Mouse (Mus musculus) adrenal gland, adult 18-20 months (tissue): ENCODE measurements around the gene Wnt10a. TPM values are rescaled to one million over a fixed set of nuclear protein-coding genes. Genes with fewer than 3 reads are reported as not detected.
A peak's percentile ranks its signal among the peaks of the same experiment; 100 is the strongest.
"Not testable (repeated sequence)": the region's sequence is repeated elsewhere in the genome, so short reads cannot be mapped to it uniquely, and the experiment has no call there.

Experiments used
- DNase-seq, 2 experiments: peaks; one replicate each; pipeline ENCODE4 v3.0.0; 2021 to 2022; ENCODE audit warnings: low spot score in 2 of 2
- total RNA-seq, 2 experiments: library from RNA; stranded (reverse); gene quantifications; 1 replicate in 1 of 2; 2 replicates in 1 of 2; pipeline ENCODE4 v1.2.3; 2021

Wnt10a gene
- total RNA-seq, 2 experiments from 2014 or later: 0.20 to 1.7 TPM

DNA sequence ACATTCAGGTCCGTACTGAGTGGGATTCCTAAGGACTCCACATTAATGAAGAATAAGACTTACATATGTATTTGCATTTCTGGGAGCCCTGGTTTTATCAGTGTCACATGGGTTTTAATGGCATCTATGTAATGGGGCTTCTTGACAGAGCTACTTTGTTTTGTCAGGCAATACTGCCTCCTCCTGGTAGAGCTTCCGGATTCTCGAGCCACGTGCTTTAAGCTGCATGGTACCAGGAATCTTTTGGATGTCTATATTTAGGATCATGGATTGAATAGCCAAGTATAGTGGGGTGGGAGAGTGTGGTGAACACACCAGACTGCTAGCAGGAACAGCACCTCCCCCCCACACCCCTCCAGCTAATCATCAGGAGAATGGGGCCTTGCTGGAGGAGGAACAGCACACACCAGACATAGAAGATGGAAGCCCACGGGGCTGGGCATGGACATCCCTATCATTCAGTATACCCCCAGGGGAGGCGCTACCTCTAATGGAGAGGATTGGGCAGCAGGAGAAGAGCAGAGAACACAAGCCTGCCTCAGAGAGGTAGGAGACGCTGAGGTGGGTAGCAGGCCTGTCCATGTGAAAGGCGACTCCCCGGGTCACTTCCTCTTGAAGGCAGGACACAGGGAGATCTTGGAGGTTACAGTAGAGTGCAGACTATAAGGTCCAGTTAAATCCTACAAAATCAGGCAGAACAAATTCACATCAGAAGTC lies 23.8 kb downstream of the Wnt10a start:
- no peak for DNase-seq

DNA sequence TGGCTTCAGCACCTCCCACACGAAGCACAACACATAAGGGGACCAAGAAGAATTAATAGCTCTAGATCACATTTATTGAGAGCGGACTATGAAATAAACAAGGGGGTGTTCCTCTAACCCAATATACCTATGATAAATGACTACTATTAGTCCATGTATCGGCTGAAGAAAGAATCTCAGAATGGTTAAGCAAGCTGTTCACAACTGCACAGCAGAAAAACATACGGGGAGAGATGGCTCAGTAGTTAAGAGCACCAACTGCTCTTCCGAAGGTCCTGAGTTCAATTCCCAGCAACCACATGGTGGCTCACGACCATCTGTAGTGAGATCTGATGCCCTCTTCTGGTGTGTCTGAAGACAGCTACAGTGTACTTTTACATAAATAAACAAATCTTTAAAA lies 24.6 kb downstream of the Wnt10a start:
- DNase-seq: not testable (repeated sequence)

DNA sequence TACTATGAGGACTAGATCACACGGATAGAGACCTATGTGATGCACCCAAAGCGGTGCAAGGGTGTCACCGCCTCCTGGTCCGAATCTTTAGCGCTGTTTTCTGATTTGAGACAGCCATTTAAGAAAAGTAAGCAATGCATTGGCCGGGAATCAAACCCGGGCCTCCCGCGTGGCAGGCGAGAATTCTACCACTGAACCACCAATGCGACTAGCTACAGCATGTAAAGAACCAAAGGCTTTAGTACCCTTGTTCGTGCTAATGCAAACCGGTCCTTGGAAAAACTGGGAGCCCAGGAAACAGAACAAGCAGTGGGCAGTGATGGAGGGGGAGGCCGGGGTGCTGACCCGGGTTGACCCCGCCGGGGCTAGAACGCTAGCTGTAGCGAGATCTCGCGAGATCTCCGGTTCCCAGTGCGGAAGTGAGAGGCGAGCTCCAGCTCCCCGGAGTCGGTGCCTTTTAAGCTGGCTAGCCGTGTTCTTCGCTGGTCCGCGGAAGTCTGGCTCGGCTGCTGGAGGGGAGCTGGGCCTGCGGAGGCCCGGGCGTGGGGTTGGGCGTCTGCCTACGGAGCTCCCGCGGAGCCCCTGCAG lies 25.4 kb downstream of the Wnt10a start:
- DNase-seq: peak; percentile 86 to 87

DNA sequence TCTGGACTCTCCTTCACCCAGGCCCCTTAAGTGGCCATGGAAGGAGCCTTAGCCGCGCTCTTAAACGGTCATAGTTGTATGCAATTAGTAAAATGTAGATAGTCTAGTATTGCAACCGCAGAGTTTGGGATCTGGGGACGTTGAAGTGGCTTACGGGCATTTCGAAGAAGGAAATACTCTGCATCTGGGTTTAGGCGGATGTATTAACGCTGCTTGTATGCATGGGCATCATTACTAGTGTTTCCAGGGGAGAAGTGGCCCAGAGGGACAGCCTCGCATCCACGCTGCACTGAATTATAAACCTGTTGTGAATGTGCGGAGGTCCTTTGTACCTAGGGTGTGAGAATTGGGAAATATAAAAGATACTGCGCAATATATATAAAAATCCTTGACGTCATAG lies 25.9 kb downstream of the Wnt10a start:
- no peak for DNase-seq

DNA sequence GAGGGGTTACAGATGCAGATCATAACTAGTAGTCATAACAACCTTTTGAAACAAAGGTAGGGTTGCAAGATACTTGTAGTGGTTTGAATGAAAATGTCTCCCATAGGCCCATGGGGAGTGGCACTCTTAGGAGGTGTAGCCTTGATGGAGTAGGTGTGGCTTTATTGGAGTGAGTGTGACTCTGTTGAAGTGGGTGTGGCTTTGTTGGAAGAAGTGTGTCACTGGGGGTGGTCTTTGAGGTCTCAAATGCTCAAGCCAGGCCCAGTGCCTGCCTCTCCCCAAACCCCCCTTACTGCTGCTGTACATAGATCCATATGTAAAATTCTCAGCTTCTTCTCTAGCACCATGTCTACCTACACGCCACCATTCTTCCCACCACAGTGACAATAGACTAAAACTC lies 27.2 kb downstream of the Wnt10a start:
- no peak for DNase-seq

DNA sequence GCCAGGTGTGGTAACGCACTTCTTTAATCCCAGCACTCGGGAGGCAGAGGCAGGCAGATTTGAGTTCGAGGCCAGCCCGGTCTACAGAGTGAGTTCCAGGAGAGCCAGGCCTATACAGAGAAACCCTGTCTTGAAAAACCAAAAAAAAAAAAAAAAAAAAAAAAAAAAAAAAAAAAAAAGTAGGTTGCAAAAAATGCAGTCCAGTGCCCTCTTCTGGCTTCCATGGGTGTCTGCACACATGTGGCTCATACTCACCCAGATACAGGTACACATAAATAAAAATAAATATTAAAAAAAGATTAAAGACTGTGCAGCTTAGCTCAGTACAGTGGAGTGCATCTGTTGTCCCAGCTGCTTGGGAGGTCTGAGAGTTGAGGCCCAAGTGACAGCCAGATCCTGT lies 32.3 kb downstream of the Wnt10a start:
- DNase-seq: not testable (repeated sequence)

DNA sequence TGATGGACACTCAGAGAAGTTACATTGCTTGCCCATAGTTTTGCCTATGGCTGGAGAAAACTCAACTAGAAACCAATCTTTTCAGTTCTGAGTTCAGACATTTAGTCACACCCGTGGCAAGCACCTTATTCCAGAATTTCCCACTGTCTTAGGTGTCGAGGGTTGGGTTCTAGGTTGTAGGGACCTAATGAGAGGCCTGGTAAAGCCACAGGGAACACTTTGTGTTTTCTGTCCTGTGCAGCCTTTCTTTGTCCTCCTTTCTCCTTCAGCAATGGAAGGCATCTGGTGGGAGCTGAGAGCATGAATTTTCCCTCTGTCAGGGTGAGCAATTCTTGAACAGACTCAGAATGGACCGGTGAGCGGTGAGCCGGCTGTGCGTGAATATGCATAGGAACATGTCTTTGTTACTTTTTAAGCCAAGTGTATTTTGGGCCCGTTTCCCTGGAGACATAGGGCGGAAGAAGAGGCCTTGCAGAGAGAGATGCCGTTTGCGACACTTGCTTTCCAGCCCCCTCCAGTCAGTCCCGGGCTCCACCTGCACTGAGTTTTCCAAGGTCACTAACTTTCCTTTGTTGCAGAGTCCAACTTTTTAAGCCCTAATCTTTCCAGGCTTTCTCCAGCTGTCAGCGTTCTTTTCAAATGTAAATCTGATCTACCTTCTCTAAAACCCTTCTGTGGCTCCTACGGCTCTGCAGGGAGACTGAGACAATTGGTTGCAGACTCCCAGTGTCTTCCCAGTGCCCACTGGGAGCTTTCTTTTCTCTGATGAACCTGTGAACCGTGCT lies 33.4 kb downstream of the Wnt10a start:
- no peak for DNase-seq

DNA sequence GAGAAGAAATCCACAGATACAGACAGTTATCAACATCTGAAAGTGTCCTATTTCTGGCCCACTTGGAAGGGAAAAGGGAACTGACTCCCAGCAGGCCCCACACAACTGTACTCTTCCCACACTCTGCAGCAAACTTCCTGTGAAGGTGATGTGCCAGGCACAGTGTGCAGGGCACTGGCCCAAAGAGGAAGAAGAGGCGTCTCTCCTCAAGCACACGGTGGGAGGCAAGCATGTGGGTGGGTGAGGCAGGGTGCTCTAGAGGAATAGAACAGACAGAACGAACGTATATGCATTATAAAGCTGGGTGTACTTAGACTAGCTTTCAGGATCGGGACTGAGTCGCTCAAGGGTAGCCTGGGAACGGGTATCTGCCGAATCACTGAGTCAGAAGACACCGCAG lies 38.7 kb downstream of the Wnt10a start:
- DNase-seq: no peak

DNA sequence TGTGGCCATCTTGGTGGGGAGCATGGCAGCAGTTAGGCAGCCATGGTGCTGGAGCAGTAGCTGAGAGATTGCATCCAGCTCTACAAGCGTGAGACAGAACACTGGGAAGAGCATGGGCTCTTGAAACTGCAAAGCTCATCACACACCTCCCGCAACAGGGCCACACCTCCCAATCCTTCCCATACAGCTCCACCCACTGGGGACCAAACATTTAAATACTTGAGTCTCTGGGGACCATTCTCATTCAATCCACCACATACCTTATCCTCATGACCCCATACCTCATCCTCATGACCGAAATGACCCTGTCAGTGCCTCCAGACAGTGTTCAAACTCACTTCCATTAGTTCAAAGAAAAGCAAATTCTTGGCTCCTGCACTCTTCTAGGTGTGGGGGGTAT lies 41.9 kb downstream of the Wnt10a start:
- DNase-seq: no peak

DNA sequence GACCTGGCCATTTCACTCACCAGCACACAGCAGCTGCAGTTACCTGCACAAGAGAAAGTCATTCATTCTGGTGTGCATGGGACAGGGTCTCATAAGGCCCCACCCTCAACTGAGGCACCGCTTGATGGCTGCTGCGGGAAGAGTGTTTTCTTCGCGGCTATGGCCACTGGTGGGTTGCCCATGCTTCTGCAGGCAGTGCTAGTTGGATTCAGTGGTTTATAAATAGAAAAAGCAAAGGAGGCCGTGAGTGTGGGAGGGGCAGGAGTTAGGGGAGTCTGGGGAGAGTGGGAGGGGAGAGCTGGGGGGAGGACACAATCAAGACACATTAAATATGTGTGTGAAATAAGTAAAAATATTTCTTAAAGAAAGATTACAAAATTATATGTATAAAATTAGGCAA lies 51.8 kb downstream of the Wnt10a start:
- no peak for DNase-seq

DNA sequence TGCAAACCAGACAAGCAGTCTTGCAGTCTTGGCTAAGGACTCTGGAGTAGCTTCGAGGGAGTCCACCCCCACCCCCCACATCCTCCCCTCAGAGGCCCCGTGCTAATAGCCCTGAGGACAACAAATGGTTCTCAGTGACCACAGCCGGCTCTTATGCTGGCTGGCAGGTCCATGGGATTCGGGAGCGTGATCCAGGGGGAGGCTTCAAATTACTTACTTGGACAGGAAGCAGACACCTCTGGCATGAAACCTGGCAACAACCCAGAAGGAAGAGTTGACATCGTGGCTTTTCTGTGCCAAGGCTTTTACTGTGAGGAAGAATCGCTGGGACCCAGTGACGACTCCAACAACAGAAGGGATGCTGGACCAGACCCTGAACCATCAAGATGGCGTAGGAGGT lies 55.0 kb downstream of the Wnt10a start:
- no peak for DNase-seq

DNA sequence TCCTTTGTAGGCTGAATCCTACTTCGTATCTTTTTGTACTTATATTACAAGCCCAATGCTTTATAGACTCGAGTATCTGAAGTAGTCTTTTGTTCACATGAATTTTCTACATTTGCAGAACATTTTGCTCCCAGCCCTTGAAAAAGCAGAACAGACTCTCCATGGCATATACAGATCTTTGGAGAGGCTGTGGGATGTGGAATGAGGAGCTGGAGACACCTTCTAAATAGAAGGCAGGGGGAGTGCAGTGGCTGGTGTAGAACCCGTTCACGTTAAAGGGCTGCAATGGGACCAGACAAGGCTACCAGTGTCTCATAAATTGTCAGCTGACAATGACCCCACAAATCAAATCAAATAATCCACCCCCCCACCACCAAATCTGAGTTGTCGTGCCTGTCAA lies 57.6 kb downstream of the Wnt10a start:
- DNase-seq: no peak

DNA sequence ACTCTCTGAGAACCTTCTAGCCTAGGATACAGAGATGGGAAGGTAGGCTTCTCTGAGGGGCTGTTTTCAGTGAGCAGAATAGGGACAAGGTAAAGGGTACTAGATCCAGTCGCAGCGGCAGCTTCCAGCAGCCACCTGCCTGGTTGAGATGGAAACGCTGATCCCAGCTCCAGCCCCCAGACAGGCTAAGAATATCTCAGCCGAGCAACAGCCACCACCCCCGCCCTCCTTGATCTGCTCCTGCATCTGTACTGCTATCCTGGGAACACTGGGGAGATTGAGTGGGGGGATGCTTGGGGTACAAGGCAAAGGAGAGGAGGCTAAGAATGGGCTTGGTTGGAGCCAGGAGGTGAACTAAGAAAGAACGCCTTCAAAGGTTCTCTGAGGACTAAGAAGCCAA lies 58.9 kb downstream of the Wnt10a start:
- DNase-seq: no peak

DNA sequence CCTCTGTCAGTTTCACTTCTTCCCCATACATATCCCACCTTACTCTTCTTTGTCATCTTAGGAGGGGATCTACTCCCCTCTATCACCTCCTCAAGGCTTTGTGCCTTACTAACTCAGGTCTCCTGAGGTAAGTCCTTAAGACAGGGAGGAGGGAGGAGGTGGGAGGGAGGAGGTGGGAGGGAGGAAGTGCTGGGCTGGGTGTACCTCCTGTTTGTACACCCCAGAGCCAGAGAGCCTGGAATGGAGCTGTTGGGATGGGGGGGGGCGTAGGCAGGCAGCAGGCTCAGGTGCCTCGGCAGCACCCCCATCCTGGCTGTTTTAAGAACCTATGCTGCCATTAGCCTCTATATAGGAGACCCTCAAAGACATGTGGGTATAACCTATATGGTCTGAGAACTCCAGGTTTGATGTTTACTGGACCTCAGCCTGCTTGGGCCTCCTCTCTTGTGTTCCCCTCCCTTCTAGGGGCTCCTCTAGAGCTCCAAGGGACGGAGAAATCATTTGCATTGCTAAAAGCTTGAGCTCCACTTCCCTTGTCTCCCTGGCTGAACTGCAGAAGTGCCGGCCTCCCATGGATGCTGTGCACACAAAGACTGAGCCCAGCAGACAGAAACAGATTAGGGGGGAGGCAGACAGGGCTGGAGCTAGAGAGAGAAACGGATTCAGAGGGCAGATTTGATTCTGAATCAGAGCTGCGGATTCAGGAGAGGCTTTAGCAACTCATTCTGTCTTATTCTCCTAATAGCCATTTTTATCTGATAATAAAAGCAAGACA lies 59.9 kb downstream of the Wnt10a start:
- DNase-seq: no peak

Other genes starting within 250 kb of the Wnt10a start
- gene Plcd4, start 248.6 kb upstream of the Wnt10a start, total RNA-seq: under 1 TPM; 0.66 to 0.74 TPM
- gene Usp37, start 247.2 kb upstream of the Wnt10a start, total RNA-seq: 10 to 100 TPM; 16.9 to 17.4 TPM
- 10 to 100 TPM; 15.4 to 20.1 TPM for gene Zfp142, start 203.3 kb upstream of the Wnt10a start, total RNA-seq
- 10 to 100 TPM; 27.0 to 31.0 TPM for gene Bcs1l, start 203.2 kb upstream of the Wnt10a start, total RNA-seq
- gene Rnf25, start 190.1 kb upstream of the Wnt10a start, total RNA-seq: 10 to 100 TPM; 53.8 to 59.6 TPM
- 1 to 10 TPM; 2.9 to 5.3 TPM for gene Stk36, start 190.1 kb upstream of the Wnt10a start, total RNA-seq
- 10 to 100 TPM; 14.1 to 23.3 TPM for gene Ttll4, start 129.8 kb upstream of the Wnt10a start, total RNA-seq
- 10 to 100 TPM; 12.0 to 25.3 TPM for gene Cyp27a1, start 77.9 kb upstream of the Wnt10a start, total RNA-seq
- under 1 TPM; 0.17 to 0.26 TPM for gene Prkag3, start 42.3 kb upstream of the Wnt10a start, total RNA-seq
- 1 to 10 TPM; 2.8 to 2.9 TPM for gene Wnt6, start 19.6 kb upstream of the Wnt10a start, total RNA-seq
- 1 to 10 TPM; 4.1 to 4.8 TPM for gene Cdk5r2, start 63.4 kb downstream of the Wnt10a start, total RNA-seq
- 1 to 10 TPM in 1 of 2 experiments, under 1 TPM in 1; 0.96 to 1.2 TPM for gene Fev, start 93.9 kb downstream of the Wnt10a start, total RNA-seq
- under 1 TPM; 0.58 to 0.76 TPM for gene Cryba2, start 101.6 kb downstream of the Wnt10a start, total RNA-seq
- gene Cfap65, start 144.1 kb downstream of the Wnt10a start, total RNA-seq: not detected
- gene Ihh, start 160.2 kb downstream of the Wnt10a start, total RNA-seq: under 1 TPM; 0.13 to 0.20 TPM